Mouse (Mus musculus) forebrain, embryonic 14.5 days (tissue): ENCODE measurements around the gene Dock4. TPM values are rescaled to one million over a fixed set of nuclear protein-coding genes. Genes with fewer than 3 reads are reported as not detected.
A peak's percentile ranks its signal among the peaks of the same experiment; 100 is the strongest.

ENCODE experiments used
- ATAC-seq: fragments of 200-750 bp; cut with Nextera tagmentation; 2 replicates; pipeline ENCODE4 v1.8.0; 2017; ENCODE audit warnings: mild to moderate bottlenecking, moderate library complexity
- DNase-seq: peaks from one replicate; pipeline ENCODE4 v3.0.0-alpha.2; 2015; ENCODE audit warnings: low spot score
- H3K27ac ChIP-seq: fragments of 300-500 bp; sonication (generic); 2 replicates; pipeline ENCODE4 v1.5.1; 2014; ENCODE audit warnings: low read depth, mild to moderate bottlenecking, control low read depth, low read length, moderate library complexity
- H3K27me3 ChIP-seq: fragments of 300-500 bp; sonication (generic); replicated peaks from 2 replicates; pipeline ENCODE4 v1.6.1; 2014; ENCODE audit warnings: low read length, control low read depth, mixed read lengths; ENCODE audit not compliant: control insufficient read depth, insufficient read depth
- H3K36me3 ChIP-seq: fragments of 300-500 bp; sonication (generic); 2 replicates; pipeline ENCODE4 v1.6.1; 2014; ENCODE audit warnings: low read length, control low read depth; ENCODE audit not compliant: control insufficient read depth, insufficient read depth
- H3K4me1 ChIP-seq: fragments of 300-500 bp; sonication (generic); 2 replicates; pipeline ENCODE4 v1.6.1; 2014; ENCODE audit warnings: antibody characterized with exemption, low read length, control low read depth; ENCODE audit not compliant: control insufficient read depth, insufficient read depth
- H3K4me2 ChIP-seq: fragments of 300-500 bp; sonication (generic); 2 replicates; pipeline ENCODE4 v1.6.1; 2014; ENCODE audit warnings: mild to moderate bottlenecking, control low read depth, low read length
- H3K4me3 ChIP-seq: fragments of 300-500 bp; sonication (generic); 2 replicates; pipeline ENCODE4 v1.5.1; 2014; ENCODE audit warnings: low read depth, low read length, control low read depth
- H3K9ac ChIP-seq: fragments of 300-500 bp; sonication (generic); 2 replicates; pipeline ENCODE4 v1.6.1; 2014; ENCODE audit warnings: mild to moderate bottlenecking, low read length, control low read depth, moderate library complexity
- H3K9me3 ChIP-seq: fragments of 300-500 bp; sonication (generic); replicated peaks from 2 replicates; pipeline ENCODE4 v1.6.1; 2016; ENCODE audit warnings: low read length, control low read depth, mixed read lengths; ENCODE audit not compliant: control insufficient read depth
- WGBS: fragments of 180-500 bp; shearing (Covaris S2); extraction: QIAGEN DNeasy Blood & Tissue Kit; methylation state at CpG from one replicate; pipeline ENCODE4 v1.1.7; 2014; 5-methylcytosine and 5-hydroxymethylcytosine counted together
- polyA plus RNA-seq: library from polyadenylated mRNA; unstranded; fragments of >200 nt; fragmentation: Nextera tagmentation; extraction: Ambion mirVana; gene quantifications from 2 replicates; pipeline ENCODE4 v1.2.1, GENCODE M21; 2014

The Dock4 gene
- polyA plus RNA-seq, 1 experiment from 2014 or later = 9.7 TPM

- Histone ChIP-seq H3K36me3 (no peaks in the 10 kb centered on the region), H3K9ac (no peak overlapping the region), H3K9me3 (no peaks in the 10 kb centered on the region), H3K4me1 (peaks cover 13% of the 10 kb centered on the region), H3K4me3 (no peak overlapping the region), H3K4me2 (no peak overlapping the region), H3K27ac (no peak overlapping the region), H3K27me3 (no peaks in the 10 kb centered on the region)
- no peak for ATAC-seq
- no peak for DNase-seq
- 69% methylated on average over 11 of the region's 11 CpGs for WGBS
These were observed 26.1 kb downstream of the Dock4 start for GRCm38 (mm10) chr12:40471649-40472399.

GRCm38 (mm10) chr12:40473709-40474108 is 28.0 kb downstream of the Dock4 start:
- 52% methylated on average over 2 of the region's 2 CpGs for whole genome bisulfite sequencing
- H3K27ac ChIP-seq = no peak overlapping the region

GRCm38 (mm10) chr12:40477621-40478452 is 32.1 kb downstream of the Dock4 start:
- WGBS = 33% methylated on average over 8 of the region's 8 CpGs

More at GRCm38 (mm10) chr12:40473709-40474108, 28.0 kb downstream of the Dock4 start:
- Histone ChIP-seq H3K4me3 (no peak overlapping the region), H3K9me3 (no peaks in the 10 kb centered on the region), H3K9ac (no peak overlapping the region), H3K4me2 (no peak overlapping the region), H3K27me3 (no peaks in the 10 kb centered on the region), H3K4me1 (peaks cover 20% of the 10 kb centered on the region), H3K36me3 (no peaks in the 10 kb centered on the region)
- DNase-seq = no peak
- ATAC-seq = no peak

GRCm38 (mm10) chr12:40484224-40484623 is 38.5 kb downstream of the Dock4 start:
- 10% methylated on average over 3 of the region's 3 CpGs for WGBS
- Histone ChIP-seq H3K9ac (no peak overlapping the region), H3K4me1 (peaks cover 6% of the 10 kb centered on the region), H3K27ac (no peak overlapping the region), H3K27me3 (no peaks in the 10 kb centered on the region), H3K9me3 (no peaks in the 10 kb centered on the region), H3K4me2 (no peak overlapping the region), H3K4me3 (no peak overlapping the region), H3K36me3 (no peaks in the 10 kb centered on the region)
- ATAC-seq = peak; percentile 57
- DNase-seq = no peak

More at GRCm38 (mm10) chr12:40477621-40478452, 32.1 kb downstream of the Dock4 start:
- no peaks in the 10 kb centered on the region for H3K27me3 ChIP-seq
- H3K4me3 ChIP-seq = no peak overlapping the region
- H3K36me3 ChIP-seq = no peaks in the 10 kb centered on the region
- peaks cover 7% of the 10 kb centered on the region for H3K4me1 ChIP-seq
- H3K4me2 ChIP-seq = no peak overlapping the region
- H3K9me3 ChIP-seq = no peaks in the 10 kb centered on the region
- DNase-seq (peak; percentile 65), ATAC-seq (peak; percentile 41; the same call in 1 of the 2 replicates)
- peak overlapping the region; percentile 11; the same call in 1 of the 2 replicates for H3K27ac ChIP-seq
- H3K9ac ChIP-seq = no peak overlapping the region

GRCm38 (mm10) chr12:40485210-40485609 is 39.5 kb downstream of the Dock4 start:
- peaks cover 6% of the 10 kb centered on the region for H3K4me1 ChIP-seq
- 91% methylated on average over 1 of the region's 1 CpGs for WGBS
- ATAC-seq (no peak), DNase-seq (no peak)
- H3K36me3 ChIP-seq = no peaks in the 10 kb centered on the region
- H3K9ac ChIP-seq = no peak overlapping the region
- no peaks in the 10 kb centered on the region for H3K9me3 ChIP-seq
- H3K27me3 ChIP-seq = no peaks in the 10 kb centered on the region
- no peak overlapping the region for H3K4me3 ChIP-seq
- no peak overlapping the region for H3K27ac ChIP-seq
- H3K4me2 ChIP-seq = no peak overlapping the region

GRCm38 (mm10) chr12:40486047-40486837 is 40.5 kb downstream of the Dock4 start:
- WGBS = 56% methylated on average over 12 of the region's 12 CpGs
- Histone ChIP-seq H3K4me2 (no peak overlapping the region), H3K27me3 (no peaks in the 10 kb centered on the region), H3K36me3 (no peaks in the 10 kb centered on the region), H3K27ac (no peak overlapping the region), H3K4me1 (peaks cover 6% of the 10 kb centered on the region), H3K4me3 (no peak overlapping the region), H3K9ac (no peak overlapping the region), H3K9me3 (no peaks in the 10 kb centered on the region)
- DNase-seq (no peak), ATAC-seq (no peak)

- WGBS = 83% methylated on average over 11 of the region's 11 CpGs
- DNase-seq = no peak
- no peaks in the 10 kb centered on the region for H3K36me3 ChIP-seq
- H3K9ac ChIP-seq = no peak overlapping the region
- H3K4me2 ChIP-seq = no peak overlapping the region
- H3K4me3 ChIP-seq = no peak overlapping the region
- no peak overlapping the region for H3K27ac ChIP-seq
- H3K4me1 ChIP-seq = peaks cover 5% of the 10 kb centered on the region; the same call in 1 of the 2 replicates
- no peak for ATAC-seq
- no peaks in the 10 kb centered on the region for H3K9me3 ChIP-seq
- H3K27me3 ChIP-seq = no peaks in the 10 kb centered on the region
These were observed 50.6 kb downstream of the Dock4 start for GRCm38 (mm10) chr12:40496387-40496786.

GRCm38 (mm10) chr12:40497806-40498205 is 52.1 kb downstream of the Dock4 start:
- no peaks in the 10 kb centered on the region for H3K9me3 ChIP-seq
- DNase-seq (no peak), ATAC-seq (no peak)
- H3K27ac ChIP-seq = no peak overlapping the region
- no peaks in the 10 kb centered on the region for H3K27me3 ChIP-seq
- no peaks in the 10 kb centered on the region for H3K36me3 ChIP-seq
- H3K9ac ChIP-seq = no peak overlapping the region
- H3K4me2 ChIP-seq = no peak overlapping the region
- H3K4me1 ChIP-seq = peaks cover 5% of the 10 kb centered on the region; the same call in 1 of the 2 replicates
- 78% methylated on average over 5 of the region's 5 CpGs for WGBS
- H3K4me3 ChIP-seq = no peak overlapping the region
